Mouse (Mus musculus): ENCODE data around the gene Gm21149.
"Not testable (repeated sequence)": the region's sequence is repeated elsewhere in the genome, so short reads cannot be mapped to it uniquely, and the experiment has no call there.

Gene Gm21149

DNA sequence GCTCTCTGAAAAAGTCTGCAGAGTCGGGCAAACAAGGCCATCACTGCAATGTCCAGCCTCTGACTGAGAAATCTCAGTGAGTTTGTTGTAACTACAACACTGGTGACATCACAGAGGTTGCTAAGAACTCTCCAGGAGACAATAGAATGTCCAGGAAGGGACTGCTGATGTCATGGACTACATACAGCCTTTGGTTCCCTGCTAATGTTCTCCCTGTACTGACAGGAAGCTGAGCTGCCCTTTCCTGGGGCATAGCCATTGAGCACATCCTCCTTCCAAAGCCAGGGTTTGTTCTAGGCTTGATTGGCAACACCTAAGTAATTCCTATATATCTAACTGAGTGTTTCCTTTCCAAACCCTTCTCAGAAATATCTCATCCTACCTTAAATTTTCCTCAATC, at the start of gene Gm21149:
TSS of gene Gm21149 (minus strand) at position 101 of the 400 bp plus-strand sequence.
- not testable (repeated sequence) for DNase-seq (ENCODE audit: low spot score in 2 of 2)

DNA sequence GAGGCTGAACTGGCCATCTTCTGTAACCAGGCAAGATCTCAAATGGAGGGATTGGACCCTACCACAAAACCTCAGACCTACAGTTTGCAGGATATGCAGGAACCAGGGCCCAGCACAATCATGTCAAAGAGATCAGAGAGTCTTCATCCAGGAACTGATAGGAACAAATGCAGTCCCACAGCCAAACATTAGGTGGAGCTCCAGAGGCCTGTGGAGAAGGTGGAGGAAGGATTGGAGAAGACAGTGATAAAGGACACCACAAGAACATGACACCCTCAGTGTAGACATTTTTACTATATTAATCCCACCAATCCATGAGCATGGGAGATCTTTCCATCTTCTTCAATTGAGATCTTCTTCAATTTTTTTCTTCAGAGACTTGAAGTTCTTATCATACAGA, 46.1 kb upstream of the Gm21149 start:
- not testable (repeated sequence) for DNase-seq (ENCODE audit: low spot score in 2 of 2)

DNA sequence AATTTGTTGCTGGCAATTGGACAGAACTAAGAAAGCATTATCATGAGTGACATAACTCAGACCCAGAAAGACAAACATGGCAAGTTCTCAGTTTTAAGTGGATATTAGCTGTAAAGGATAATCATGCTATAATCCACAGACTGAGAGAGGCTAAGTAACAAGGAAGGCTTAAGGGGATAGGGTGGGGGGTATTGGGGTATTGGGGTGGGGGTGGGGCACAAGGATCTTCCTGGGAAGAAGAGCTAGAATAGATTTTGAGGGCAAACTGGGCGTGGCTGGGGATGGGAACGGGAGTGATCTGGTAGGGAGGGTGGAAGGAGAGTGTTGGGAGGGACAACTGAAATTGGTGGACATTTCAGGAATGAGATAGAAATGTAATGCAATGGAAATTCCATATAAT, 45.7 kb upstream of the Gm21149 start:
- not testable (repeated sequence) for DNase-seq (ENCODE audit: low spot score in 2 of 2)

GRCm38 (mm10) chr5:15520418-15520817, 44.1 kb upstream of the Gm21149 start:
- not testable (repeated sequence) for DNase-seq (ENCODE audit: low spot score in 2 of 2)

- DNase-seq (ENCODE audit: low spot score in 2 of 2), result not testable (repeated sequence)
Observed at GRCm38 (mm10) chr5:15517150-15517549, 40.8 kb upstream of the Gm21149 start.

GRCm38 (mm10) chr5:15512236-15512635, 35.9 kb upstream of the Gm21149 start:
- DNase-seq (ENCODE audit: low spot score in 2 of 2), result not testable (repeated sequence)

GRCm38 (mm10) chr5:15509911-15510310, 33.6 kb upstream of the Gm21149 start:
- DNase-seq (ENCODE audit: low spot score in 2 of 2), result not testable (repeated sequence)

DNA sequence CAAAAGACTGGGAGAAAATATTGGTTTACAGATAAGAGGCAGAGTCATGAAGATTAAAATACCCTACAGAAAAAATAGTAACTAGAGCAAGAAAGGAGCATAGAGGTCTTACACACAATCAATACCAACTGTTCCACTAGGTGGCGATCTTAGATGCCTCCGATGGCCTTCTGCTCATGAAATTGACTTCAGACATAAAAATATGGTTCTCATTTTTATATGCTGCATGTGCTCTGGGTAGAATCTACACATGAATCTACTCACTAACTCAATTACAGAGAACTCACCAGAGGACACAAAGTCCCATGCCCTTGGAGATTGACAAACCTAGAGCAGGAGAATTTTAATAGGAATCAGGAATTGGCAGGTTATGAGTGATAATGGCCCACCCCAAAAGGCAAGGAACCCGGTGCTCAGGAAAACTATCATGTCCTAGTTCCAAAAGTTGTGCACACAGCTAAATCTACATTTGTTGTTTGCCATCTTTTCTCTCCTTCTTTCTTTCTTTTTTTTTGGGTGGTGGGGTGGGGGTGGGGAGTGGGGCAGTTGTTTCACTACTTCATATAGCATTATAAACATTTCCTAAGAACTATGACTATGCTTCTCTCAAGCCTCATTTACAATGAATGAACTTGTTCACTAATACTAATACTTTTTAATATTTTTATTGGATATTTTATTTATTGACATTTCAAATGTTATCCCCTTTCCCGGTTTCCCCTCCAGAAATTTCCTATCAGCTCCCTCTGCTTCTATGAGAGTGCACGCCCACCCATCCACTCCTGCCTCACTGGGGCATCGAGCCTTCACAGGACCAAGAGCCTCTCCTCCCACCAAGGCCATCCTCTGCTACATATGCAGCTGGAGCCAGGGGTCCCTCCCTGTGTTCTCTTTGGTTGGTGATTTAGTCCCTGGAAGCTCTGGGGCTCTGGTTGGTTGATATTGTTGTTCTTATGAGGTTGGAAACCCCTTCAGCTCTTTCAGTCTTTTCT, 32.4 kb upstream of the Gm21149 start:
- DNase-seq (ENCODE audit: low spot score in 2 of 2), result not testable (repeated sequence)

DNA sequence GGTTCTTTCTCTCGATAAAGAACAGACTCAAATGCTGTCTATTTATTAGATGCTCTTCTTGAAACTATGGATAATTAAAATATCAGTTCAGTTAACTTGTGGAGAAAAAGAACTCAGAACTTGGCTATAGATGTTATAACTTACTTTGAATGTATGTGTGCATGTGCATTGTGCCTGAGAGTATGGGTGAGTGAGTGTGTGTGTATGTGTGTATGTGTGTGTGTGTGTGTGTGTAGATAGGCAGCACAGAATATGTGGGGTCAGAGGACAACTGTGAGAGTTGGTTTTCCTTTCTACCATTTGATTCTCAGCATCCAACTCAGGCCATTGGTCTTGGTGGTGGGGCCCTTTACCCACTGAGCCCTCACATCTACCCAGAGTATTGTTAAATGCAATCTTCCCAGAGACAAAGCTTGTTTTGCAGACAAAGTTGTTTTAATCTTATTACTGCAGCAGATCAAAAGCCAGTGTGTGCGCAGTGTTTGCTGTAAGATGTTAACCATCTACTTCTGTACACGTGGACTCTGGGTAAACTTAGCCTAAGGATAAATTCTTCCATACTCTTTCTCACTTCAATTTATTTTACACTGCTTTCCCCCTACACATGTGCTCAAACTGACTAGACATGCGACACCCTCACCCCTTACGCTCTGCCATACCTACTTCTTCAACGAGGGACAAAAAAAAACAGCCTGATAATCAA, 31.6 kb upstream of the Gm21149 start:
- DNase-seq (ENCODE audit: low spot score in 2 of 2), result not testable (repeated sequence)

DNA sequence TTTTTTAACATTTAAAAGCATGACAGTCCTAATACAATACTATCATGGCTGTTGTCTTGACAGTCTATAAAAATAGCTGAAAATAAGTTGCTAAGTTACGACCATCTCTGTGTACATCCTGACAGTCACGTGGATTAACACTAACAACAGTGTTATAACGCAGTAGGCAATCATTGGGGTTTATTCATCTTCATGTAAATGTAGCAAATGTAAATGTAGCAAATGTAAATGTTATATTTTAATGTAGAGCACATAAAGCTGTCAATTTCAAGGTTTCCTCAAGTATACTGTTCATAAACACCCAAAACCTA, 30.9 kb upstream of the Gm21149 start:
- DNase-seq (ENCODE audit: low spot score in 2 of 2), result no peak

GRCm38 (mm10) chr5:15506575-15507308, 30.4 kb upstream of the Gm21149 start:
- no peak for DNase-seq (ENCODE audit: low spot score in 2 of 2)

- not testable (repeated sequence) for DNase-seq (ENCODE audit: low spot score in 2 of 2)
Observed at GRCm38 (mm10) chr5:15498774-15499400, 22.6 kb upstream of the Gm21149 start.

GRCm38 (mm10) chr5:15498350-15498749, 22.0 kb upstream of the Gm21149 start:
- DNase-seq (ENCODE audit: low spot score in 2 of 2), result not testable (repeated sequence)

DNA sequence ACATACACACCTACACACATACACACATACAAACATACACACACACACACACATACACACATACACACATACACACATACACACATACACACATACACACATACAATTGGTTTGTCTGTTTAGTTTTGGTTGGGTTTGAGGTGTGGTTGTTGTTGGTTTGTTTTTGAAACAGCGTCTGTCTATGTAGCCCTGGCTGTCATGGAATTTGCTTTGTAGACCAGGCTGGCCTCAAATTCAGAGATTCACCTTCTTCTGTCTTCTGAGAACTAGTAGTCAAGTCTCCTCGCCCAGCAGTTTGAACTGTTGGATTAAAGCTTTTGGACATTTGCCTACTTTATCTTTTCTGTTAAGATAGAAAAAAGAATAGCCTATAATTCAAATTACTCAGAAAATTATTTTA, 14.6 kb upstream of the Gm21149 start:
- DNase-seq (ENCODE audit: low spot score in 2 of 2), result not testable (repeated sequence)

- DNase-seq (ENCODE audit: low spot score in 2 of 2), result no peak
Observed at GRCm38 (mm10) chr5:15488743-15489142, 12.4 kb upstream of the Gm21149 start.

DNA sequence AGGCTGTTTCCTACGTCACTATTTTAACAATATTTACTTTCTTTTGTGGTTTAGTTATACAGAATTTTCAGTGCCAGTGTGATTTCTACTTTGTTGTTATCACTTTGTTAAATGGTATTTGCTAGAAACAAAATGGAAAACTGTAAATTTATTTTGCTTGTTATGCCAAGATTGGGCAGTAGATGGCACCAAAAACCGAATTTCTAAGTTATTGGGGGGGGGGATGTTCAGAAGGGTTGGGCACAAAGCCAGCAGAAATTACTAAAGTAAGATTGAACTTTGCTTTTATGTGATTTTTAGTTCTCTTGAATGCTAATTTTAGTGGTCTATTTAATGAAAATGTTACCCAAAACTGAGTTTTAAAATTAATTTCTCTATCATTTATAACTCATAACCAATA, 8.3 kb upstream of the Gm21149 start:
- DNase-seq (ENCODE audit: low spot score in 2 of 2), result not testable (repeated sequence)

DNA sequence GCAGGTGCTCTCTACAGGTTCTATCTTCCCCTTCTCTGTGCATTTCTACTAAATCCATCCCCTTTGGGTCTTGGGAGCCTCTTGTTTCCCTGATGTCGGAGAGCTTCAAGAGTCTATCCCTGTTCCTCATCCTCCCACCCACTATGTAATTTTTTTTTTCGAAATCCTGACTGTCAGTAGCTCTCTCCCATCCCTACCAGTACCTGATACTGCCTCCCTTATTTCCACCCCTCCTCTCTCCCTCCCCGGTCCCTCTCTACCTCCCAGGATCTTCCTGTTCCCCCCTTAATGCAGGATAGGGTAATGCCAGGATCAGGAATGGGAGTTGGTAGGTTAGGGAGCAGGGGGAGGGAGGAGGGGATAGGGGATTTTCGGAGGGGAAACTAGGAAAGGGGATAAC, 7.3 kb upstream of the Gm21149 start:
- DNase-seq (ENCODE audit: low spot score in 2 of 2), result not testable (repeated sequence)

GRCm38 (mm10) chr5:15482815-15483214, 6.5 kb upstream of the Gm21149 start:
- not testable (repeated sequence) for DNase-seq (ENCODE audit: low spot score in 2 of 2)

- DNase-seq (ENCODE audit: low spot score in 2 of 2), result not testable (repeated sequence)
Observed at GRCm38 (mm10) chr5:15470141-15470540, 6.2 kb downstream of the Gm21149 start.

DNA sequence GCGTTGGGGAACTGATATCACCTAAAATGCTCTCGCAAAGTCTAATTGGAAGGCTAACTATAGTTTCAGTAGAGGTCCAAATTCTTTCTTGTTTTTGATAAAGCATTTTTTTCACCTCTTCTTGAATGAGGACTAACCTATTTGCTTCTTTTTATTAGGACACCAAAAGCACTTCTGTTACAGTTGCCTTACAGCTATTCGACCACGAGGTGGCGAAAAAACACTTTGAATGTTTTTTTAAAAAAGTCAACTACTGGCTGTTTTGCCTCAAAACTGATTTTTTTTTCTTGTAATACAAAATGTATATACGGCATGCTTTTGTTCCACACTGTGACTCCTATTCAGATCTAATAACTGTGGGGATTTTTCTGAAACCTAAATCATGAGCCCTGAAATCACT, 8.6 kb downstream of the Gm21149 start:
- not testable (repeated sequence) for DNase-seq (ENCODE audit: low spot score in 2 of 2)

DNA sequence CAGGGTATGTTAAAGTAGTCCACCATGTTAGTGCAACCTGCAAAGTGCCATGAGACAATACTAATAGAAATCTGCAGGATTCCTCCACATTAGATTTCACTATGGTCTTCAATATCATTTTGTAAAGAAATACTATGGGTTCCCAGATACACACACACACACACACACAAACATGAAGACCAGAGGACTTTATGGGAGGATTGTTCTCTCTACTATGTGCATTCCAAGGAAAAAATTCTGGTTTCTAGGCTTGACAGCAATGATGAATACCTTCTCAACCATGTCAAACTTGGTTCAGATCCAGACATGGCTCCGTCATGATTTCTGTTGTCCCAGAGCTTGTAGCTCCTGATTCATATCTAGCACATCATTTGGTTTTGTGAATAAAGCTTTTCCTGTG, 10.1 kb downstream of the Gm21149 start:
- not testable (repeated sequence) for DNase-seq (ENCODE audit: low spot score in 2 of 2)

Data from heart, adult 9 months (tissue).